Mouse (Mus musculus): Measurements from ENCODE around the gene Alg1. TPM values are rescaled to one million over a fixed set of nuclear protein-coding genes. Genes with fewer than 3 reads are reported as not detected.

Gene Alg1
- polyA plus RNA-seq, 1 experiment, result 46.8 TPM

DNA sequence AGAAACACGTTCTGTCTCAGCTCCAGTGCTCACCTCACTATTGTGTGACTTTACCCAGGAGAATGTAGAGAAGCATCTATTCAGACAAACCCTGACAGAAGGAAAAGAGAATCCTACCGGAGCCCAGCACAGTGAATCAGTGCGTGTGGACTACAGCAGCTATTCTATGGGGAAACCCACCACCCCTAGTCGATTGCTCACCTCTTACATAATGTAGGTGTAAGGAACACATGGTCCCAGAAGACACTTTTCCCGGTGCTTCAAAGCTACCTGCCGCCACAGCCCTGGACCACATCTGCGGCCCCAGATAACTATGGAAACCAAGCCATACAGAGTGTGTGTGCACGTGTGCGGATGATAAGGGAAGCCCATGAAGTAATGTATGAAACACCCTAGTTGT, 49.3 kb downstream of the Alg1 start:
- TF ChIP-seq MYOD1 (IDR thresholded peaks at IDR 0.05; ENCODE audit: control insufficient read depth in 1 of 3, insufficient read length in 2 of 3, low read depth in 2 of 3) (no peak), MYOG (IDR thresholded peaks at IDR 0.05; ENCODE audit: control insufficient read depth in 1 of 3, insufficient read depth in 1 of 3, insufficient read length in 2 of 3, low read depth in 2 of 3) (no peak), USF1 (IDR thresholded peaks at IDR 0.05; ENCODE audit: low read depth) (no peak), CEBPB (IDR thresholded peaks at IDR 0.05; ENCODE audit: insufficient read depth, poor library complexity, severe bottlenecking) (no peak), TCF3 (IDR thresholded peaks at IDR 0.05; ENCODE audit: insufficient read length, low read depth) (no peak), REST (IDR thresholded peaks at IDR 0.05; ENCODE audit: insufficient read depth, insufficient read length) (no peak)
- Histone ChIP-seq H3K4me2 (ENCODE audit: low read depth) (no peak overlapping the region), H3K4me3 (no peak overlapping the region), H3K27me3 (ENCODE audit: control insufficient read depth, insufficient read depth, insufficient read length) (peaks cover 19% of the 10 kb centered on the region), H3K36me3 (ENCODE audit: control insufficient read depth, insufficient read depth) (no peaks in the 10 kb centered on the region), H3ac (ENCODE audit: control insufficient read depth, insufficient read length) (no peak overlapping the region), H3K79me2 (ENCODE audit: control insufficient read depth, insufficient read depth) (no peaks in the 10 kb centered on the region)

DNA sequence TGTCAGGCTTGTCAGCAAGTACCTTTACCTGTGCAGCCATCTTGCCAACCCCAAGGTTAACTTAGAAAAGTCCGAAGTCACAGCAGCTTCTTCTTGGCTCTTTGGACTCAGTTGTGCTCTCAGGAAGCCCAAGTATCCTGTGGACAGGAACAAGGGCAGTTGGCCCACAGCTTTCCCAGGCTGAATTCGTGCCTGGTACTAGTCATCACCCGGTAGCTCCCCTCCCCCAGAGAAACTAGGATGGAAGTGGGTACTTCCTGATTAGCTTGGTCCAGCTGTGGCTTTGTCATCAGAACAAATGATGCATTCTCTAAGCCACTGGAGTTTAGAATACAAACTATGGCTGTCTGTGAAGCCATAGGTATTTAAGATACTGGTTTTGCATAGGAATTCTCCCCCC, 52.0 kb downstream of the Alg1 start:
- no peak overlapping the region for H3ac ChIP-seq (ENCODE audit: control insufficient read depth, insufficient read length)
- no peaks in the 10 kb centered on the region for H3K79me2 ChIP-seq (ENCODE audit: control insufficient read depth, insufficient read depth)
- TF ChIP-seq E2F4 (IDR thresholded peaks at IDR 0.05; ENCODE audit: insufficient read depth) (no peak), MYOD1 (IDR thresholded peaks at IDR 0.05; ENCODE audit: control insufficient read depth in 1 of 3, insufficient read length in 2 of 3, low read depth in 2 of 3) (no peak), CEBPB (IDR thresholded peaks at IDR 0.05; ENCODE audit: insufficient read depth, poor library complexity, severe bottlenecking) (no peak), POLR2AphosphoS2 (IDR thresholded peaks at IDR 0.05; ENCODE audit: insufficient read length, low read depth) (no peak), REST (IDR thresholded peaks at IDR 0.05; ENCODE audit: insufficient read depth, insufficient read length) (no peak), SRF (IDR thresholded peaks at IDR 0.05; ENCODE audit: control insufficient read depth, insufficient read length, low read depth) (no peak), MYOG (IDR thresholded peaks at IDR 0.05; ENCODE audit: control insufficient read depth in 1 of 3, insufficient read depth in 1 of 3, insufficient read length in 2 of 3, low read depth in 2 of 3) (no peak), USF1 (IDR thresholded peaks at IDR 0.05; ENCODE audit: low read depth) (no peak), MAX (IDR thresholded peaks at IDR 0.05; ENCODE audit: low read depth) (no peak)
- H3K36me3 ChIP-seq (ENCODE audit: control insufficient read depth, insufficient read depth), result no peaks in the 10 kb centered on the region
- H3K27me3 ChIP-seq (ENCODE audit: control insufficient read depth, insufficient read depth, insufficient read length), result peaks cover 12% of the 10 kb centered on the region
- no peak overlapping the region for H3K4me3 ChIP-seq
- no peak overlapping the region for H3K4me2 ChIP-seq (ENCODE audit: low read depth)

Other genes with a start within 250 kb of the Alg1 start
- gene Sept12, start 235.8 kb upstream of the Alg1 start, polyA plus RNA-seq (2012; fragmentation: generic; extraction: Trizol), result 0.04 TPM
- gene Smim22, start 226.3 kb upstream of the Alg1 start, polyA plus RNA-seq (2012; fragmentation: generic; extraction: Trizol), result 8.5 TPM
- 50.5 TPM for gene Rogdi, start 220.1 kb upstream of the Alg1 start, polyA plus RNA-seq (2012; fragmentation: generic; extraction: Trizol)
- gene Glyr1, start 183.8 kb upstream of the Alg1 start, polyA plus RNA-seq (2012; fragmentation: generic; extraction: Trizol), result 37.0 TPM
- gene Ubn1, start 183.6 kb upstream of the Alg1 start, polyA plus RNA-seq (2012; fragmentation: generic; extraction: Trizol), result 12.9 TPM
- 0.02 TPM for gene Ppl, start 101.2 kb upstream of the Alg1 start, polyA plus RNA-seq (2012; fragmentation: generic; extraction: Trizol)
- gene Sec14l5, start 86.5 kb upstream of the Alg1 start, polyA plus RNA-seq (2012; fragmentation: generic; extraction: Trizol), result 0.05 TPM
- 12.0 TPM for gene Nagpa, start 29.6 kb upstream of the Alg1 start, polyA plus RNA-seq (2012; fragmentation: generic; extraction: Trizol)
- gene AU021092, start 11.3 kb upstream of the Alg1 start, polyA plus RNA-seq (2012; fragmentation: generic; extraction: Trizol), result 1.3 TPM
- gene Eef2kmt, start 22.4 kb downstream of the Alg1 start, polyA plus RNA-seq (2012; fragmentation: generic; extraction: Trizol), result 21.0 TPM

Measured in myocyte (in vitro differentiated cells).